In the genomic region with DNA sequence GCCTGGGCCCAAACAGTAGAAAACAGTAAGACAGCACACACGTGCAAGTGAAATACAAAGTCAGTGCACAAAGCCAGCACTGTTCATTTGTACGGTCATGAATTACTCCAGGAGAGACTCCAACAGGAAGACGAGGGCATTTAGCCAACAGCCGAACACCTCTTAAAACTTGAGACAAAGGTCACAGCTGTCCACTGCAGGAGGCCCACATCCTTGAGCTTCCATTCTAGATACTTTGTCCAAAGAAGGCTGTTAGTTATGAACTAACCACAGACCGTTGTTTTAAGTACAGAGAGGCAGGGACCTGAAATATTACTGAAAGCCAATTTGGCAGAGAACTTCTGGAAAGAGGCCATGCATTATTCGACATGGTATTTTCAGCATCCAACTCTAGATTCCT, we compare ENCODE assay signal across 18 mouse cellular contexts. TPM values are rescaled to one million over a fixed set of nuclear protein-coding genes. Genes with fewer than 3 reads are reported as not detected.
A peak's percentile ranks its signal among the peaks of the same experiment; 100 is the strongest.
DNase-seq lines count a peak whose midpoint lies in the region; ATAC-seq and TF ChIP-seq lines count a peak whose summit lies in the region.
"Had no signal": no experiment of that assay in that cellular context is flagged by ENCODE, and none has a peak within 500 bp of the region (broad histone marks: within the 10 kb centered on the region; RNA-seq: fewer than 3 reads in every experiment).

No protein-coding gene starts in this region.

- WGBS in kidney, adult 2 months = 10% methylated on average over 6 of the region's 6 CpGs
- WGBS in kidney, embryonic 16.5 days = 46% methylated on average over 6 of the region's 6 CpGs
- 71% methylated on average over 6 of the region's 6 CpGs for WGBS in embryonic facial prominence, embryonic 14.5 days
- WGBS in intestine, embryonic 16.5 days = 64% methylated on average over 6 of the region's 6 CpGs

- no peak for TF ChIP-seq POLR2A in kidney, adult 2 months (IDR thresholded peaks at IDR 0.05; ENCODE audit: low read depth, low read length)

- no peak overlapping the region for H3K9ac ChIP-seq in kidney, embryonic 16.5 days (replicated peaks; ENCODE audit: low read length)
- no peak overlapping the region for H3K9ac ChIP-seq in embryonic facial prominence, embryonic 14.5 days (ENCODE audit: low read depth, low read length)
- H3K9ac ChIP-seq in intestine, embryonic 16.5 days (ENCODE audit: low read depth, low read length) = no peak overlapping the region
- H3K9ac ChIP-seq: midbrain, embryonic 12.5 days had no signal

- peak; percentile 92 for DNase-seq in kidney, adult 2 months
- peak; percentile 54 for DNase-seq in Muller cell, postnatal 12 days (ENCODE audit: inconsistent ontology term)
- DNase-seq in embryonic facial prominence, embryonic 14.5 days (ENCODE audit: low spot score) = peak; percentile 13
- DNase-seq in kidney, postnatal 36 days = peak; percentile 85
- DNase-seq in yolk sac, embryonic 10.5 days (ENCODE audit: low spot score) = no peak
- DNase-seq: cerebellum, adult 9-11 months; retina, postnatal 1 day; spleen, adult 18-20 months had no signal

- no peak for TF ChIP-seq CTCF in kidney, adult 2 months (conservative IDR thresholded peaks at IDR 0.05; ENCODE audit: insufficient read depth, insufficient read length, low read depth, low read length)

- no peak overlapping the region for H3K27ac ChIP-seq in kidney, adult 2 months (ENCODE audit: insufficient read depth, low read depth, low read length)
- no peak overlapping the region for H3K27ac ChIP-seq in kidney, embryonic 16.5 days (ENCODE audit: low read length)
- H3K27ac ChIP-seq in embryonic facial prominence, embryonic 14.5 days (replicated peaks; ENCODE audit: low read depth, low read length) = no peak overlapping the region
- H3K27ac ChIP-seq in intestine, embryonic 16.5 days (ENCODE audit: low read length) = no peak overlapping the region
- H3K27ac ChIP-seq: forebrain, embryonic 10.5 days; hindbrain, embryonic 10.5 days; macrophage; midbrain, embryonic 12.5 days had no signal

- H3K4me3 ChIP-seq in kidney, adult 2 months (ENCODE audit: insufficient read depth, low read depth, low read length) = no peak overlapping the region
- no peak overlapping the region for H3K4me3 ChIP-seq in kidney, embryonic 16.5 days (ENCODE audit: low read length)
- no peak overlapping the region for H3K4me3 ChIP-seq in embryonic facial prominence, embryonic 14.5 days (ENCODE audit: low read depth, low read length)
- no peak overlapping the region for H3K4me3 ChIP-seq in intestine, embryonic 16.5 days (ENCODE audit: low read length)
- H3K4me3 ChIP-seq: forebrain, embryonic 10.5 days; hindbrain, embryonic 10.5 days; midbrain, embryonic 12.5 days had no signal

- ATAC-seq in kidney, embryonic 16.5 days (ENCODE audit: low FRiP score, low TSS enrichment) = no peak
- no peak for ATAC-seq in embryonic facial prominence, embryonic 14.5 days (ENCODE audit: low read depth)
- ATAC-seq in intestine, embryonic 16.5 days = no peak

- no peaks in the 10 kb centered on the region for H3K27me3 ChIP-seq in kidney, adult 2 months (replicated peaks; ENCODE audit: control insufficient read depth, insufficient read depth, low read length)
- H3K27me3 ChIP-seq in kidney, embryonic 16.5 days (ENCODE audit: insufficient read depth, low read length) = no peaks in the 10 kb centered on the region
- no peaks in the 10 kb centered on the region for H3K27me3 ChIP-seq in embryonic facial prominence, embryonic 14.5 days (replicated peaks; ENCODE audit: control insufficient read depth, insufficient read depth, low read length)
- H3K27me3 ChIP-seq in intestine, embryonic 16.5 days (replicated peaks; ENCODE audit: control insufficient read depth, insufficient read depth, low read length) = no peaks in the 10 kb centered on the region
- H3K27me3 ChIP-seq: midbrain, embryonic 12.5 days had no signal

- H3K4me2 ChIP-seq in kidney, embryonic 16.5 days (replicated peaks; ENCODE audit: low read depth, low read length) = no peak overlapping the region
- no peak overlapping the region for H3K4me2 ChIP-seq in embryonic facial prominence, embryonic 14.5 days (ENCODE audit: low read depth, low read length)
- no peak overlapping the region for H3K4me2 ChIP-seq in intestine, embryonic 16.5 days (ENCODE audit: low read depth, low read length)
- H3K4me2 ChIP-seq: liver, embryonic 11.5 days; midbrain, embryonic 12.5 days had no signal

- no peaks in the 10 kb centered on the region for H3K9me3 ChIP-seq in kidney, embryonic 16.5 days (ENCODE audit: low read length)
- no peaks in the 10 kb centered on the region for H3K9me3 ChIP-seq in embryonic facial prominence, embryonic 14.5 days (ENCODE audit: control insufficient read depth, low read length)
- no peaks in the 10 kb centered on the region for H3K9me3 ChIP-seq in intestine, embryonic 16.5 days (ENCODE audit: control insufficient read depth, low read length)
- H3K9me3 ChIP-seq: forebrain, embryonic 10.5 days; G1E; hindbrain, embryonic 10.5 days; midbrain, embryonic 12.5 days had no signal

- H3K4me1 ChIP-seq in kidney, adult 2 months (ENCODE audit: control insufficient read depth, insufficient read depth, low read length) = peaks cover 18% of the 10 kb centered on the region
- H3K4me1 ChIP-seq in kidney, embryonic 16.5 days (ENCODE audit: insufficient read depth, low read length) = peaks cover 9% of the 10 kb centered on the region
- H3K4me1 ChIP-seq in embryonic facial prominence, embryonic 14.5 days (ENCODE audit: control insufficient read depth, insufficient read depth, low read length) = 0 out of 2 replicates have a peak, but pooled peaks cover 3% of the 10 kb centered on the region
- H3K4me1 ChIP-seq in intestine, embryonic 16.5 days (ENCODE audit: control insufficient read depth, insufficient read depth, low read length) = peaks cover 12% of the 10 kb centered on the region; the same call in 1 of the 2 replicates

- no peaks in the 10 kb centered on the region; the same call in 1 of the 2 replicates for H3K36me3 ChIP-seq in kidney, adult 2 months (ENCODE audit: control insufficient read depth, insufficient read depth, low read length)
- H3K36me3 ChIP-seq in kidney, embryonic 16.5 days (ENCODE audit: insufficient read depth, low read length) = peaks cover 34% of the 10 kb centered on the region
- peaks cover 58% of the 10 kb centered on the region for H3K36me3 ChIP-seq in embryonic facial prominence, embryonic 14.5 days (ENCODE audit: control insufficient read depth, insufficient read depth, low read length)
- H3K36me3 ChIP-seq in intestine, embryonic 16.5 days (ENCODE audit: control insufficient read depth, insufficient read depth, low read length) = 0 out of 2 replicates have a peak, but pooled peaks cover 3% of the 10 kb centered on the region

RNA-seq across cellular contexts. Expression of gene Dnajc16, which starts 3.7 kb away (rescaled TPM):
- 12.6 and 13.6 TPM in 2 replicates for polyA plus RNA-seq in kidney, adult 2 months (2012; rRNA removed)
- polyA plus RNA-seq in kidney, embryonic 16.5 days (2015; fragmentation: Nextera tagmentation; extraction: Ambion mirVana) = 5.4 and 5.8 TPM in 2 replicates
- polyA plus RNA-seq in embryonic facial prominence, embryonic 14.5 days (2014; fragmentation: Nextera tagmentation; extraction: Ambion mirVana) = 3.1 and 4.0 TPM in 2 replicates
- polyA plus RNA-seq in intestine, embryonic 16.5 days (2015; fragmentation: Nextera tagmentation; extraction: Ambion mirVana) = 4.2 and 4.3 TPM in 2 replicates

RNA-seq across cellular contexts. Expression of gene Casp9, which starts 6.4 kb away (rescaled TPM):
- polyA plus RNA-seq in kidney, adult 2 months (2012; rRNA removed) = 22.2 and 23.7 TPM in 2 replicates
- 30.2 and 31.8 TPM in 2 replicates for polyA plus RNA-seq in kidney, embryonic 16.5 days (2015; fragmentation: Nextera tagmentation; extraction: Ambion mirVana)
- 10.3 and 14.2 TPM in 2 replicates for polyA plus RNA-seq in embryonic facial prominence, embryonic 14.5 days (2014; fragmentation: Nextera tagmentation; extraction: Ambion mirVana)
- polyA plus RNA-seq in intestine, embryonic 16.5 days (2015; fragmentation: Nextera tagmentation; extraction: Ambion mirVana) = 21.3 and 24.1 TPM in 2 replicates

RNA-seq across cellular contexts. Expression of gene Cela2a, which starts 38.9 kb away (rescaled TPM):
- polyA plus RNA-seq in kidney, adult 2 months (2012; rRNA removed) = 0.52 TPM in 1 of 2 replicates, not detected in the other
- 0.17 TPM in 1 of 2 replicates, not detected in the other for polyA plus RNA-seq in kidney, embryonic 16.5 days (2015; fragmentation: Nextera tagmentation; extraction: Ambion mirVana)
- not detected in 2 replicates for polyA plus RNA-seq in embryonic facial prominence, embryonic 14.5 days (2014; fragmentation: Nextera tagmentation; extraction: Ambion mirVana)
- polyA plus RNA-seq in intestine, embryonic 16.5 days (2015; fragmentation: Nextera tagmentation; extraction: Ambion mirVana) = 455 and 890 TPM in 2 replicates
- polyA plus RNA-seq: forebrain, embryonic 10.5 days; G1E; heart, embryonic 14.5 days; hindbrain, embryonic 10.5 days; liver, embryonic 11.5 days; macrophage; midbrain, embryonic 12.5 days had no signal

RNA-seq across cellular contexts. Expression of gene Agmat, which starts 40.6 kb away (rescaled TPM):
- 9.4 and 10.8 TPM in 2 replicates for polyA plus RNA-seq in kidney, adult 2 months (2012; rRNA removed)
- polyA plus RNA-seq in kidney, embryonic 16.5 days (2015; fragmentation: Nextera tagmentation; extraction: Ambion mirVana) = 1.7 and 2.0 TPM in 2 replicates
- 0.13 and 0.29 TPM in 2 replicates for polyA plus RNA-seq in embryonic facial prominence, embryonic 14.5 days (2014; fragmentation: Nextera tagmentation; extraction: Ambion mirVana)
- polyA plus RNA-seq in intestine, embryonic 16.5 days (2015; fragmentation: Nextera tagmentation; extraction: Ambion mirVana) = 65.6 and 72.2 TPM in 2 replicates
- polyA plus RNA-seq: forebrain, embryonic 10.5 days; G1E; hindbrain, embryonic 10.5 days; macrophage; midbrain, embryonic 12.5 days had no signal

RNA-seq across cellular contexts. Expression of gene Ctrc, which starts 59.1 kb away (rescaled TPM):
- 0.10 TPM in 1 of 2 replicates, not detected in the other for polyA plus RNA-seq in kidney, adult 2 months (2012; rRNA removed)
- not detected in 2 replicates for polyA plus RNA-seq in kidney, embryonic 16.5 days (2015; fragmentation: Nextera tagmentation; extraction: Ambion mirVana)
- polyA plus RNA-seq in embryonic facial prominence, embryonic 14.5 days (2014; fragmentation: Nextera tagmentation; extraction: Ambion mirVana) = not detected in 2 replicates
- polyA plus RNA-seq in intestine, embryonic 16.5 days (2015; fragmentation: Nextera tagmentation; extraction: Ambion mirVana) = 0.29 and 0.87 TPM in 2 replicates
- polyA plus RNA-seq: forebrain, embryonic 10.5 days; G1E; heart, embryonic 14.5 days; hindbrain, embryonic 10.5 days; intestine, embryonic 14.5 days; liver, embryonic 11.5 days; macrophage; midbrain, embryonic 12.5 days had no signal

Comparison
In these comparisons a context has a peak if more than half of its experiments do, and no peak if none do; other contexts are left out.
1. RNA of gene Cela2a, which starts 38.9 kb away (polyA plus RNA-seq): 455 to 890 TPM in intestine, embryonic 16.5 days; 0.52 TPM in kidney, adult 2 months, 0.17 TPM in kidney, embryonic 16.5 days and not detected in embryonic facial prominence, embryonic 14.5 days; every median in the first group is over 100 times any median in the second.